Mouse (Mus musculus) heart, embryonic 14.5 days (tissue): Measurements from ENCODE around the gene Ylpm1. TPM values are rescaled to one million over a fixed set of nuclear protein-coding genes. Genes with fewer than 3 reads are reported as not detected.
A peak's percentile ranks its signal among the peaks of the same experiment; 100 is the strongest.

ENCODE experiments used
- ATAC-seq: fragments of 200-750 bp; cut with Nextera tagmentation; 2 replicates; pipeline ENCODE4 v1.8.0; 2017; ENCODE audit warnings: low read depth, moderate TSS enrichment; ENCODE audit not compliant: insufficient number of reproducible peaks, insufficient read depth, low FRiP score
- H3K27ac ChIP-seq, 2 experiments: fragments of 200-500 bp in 1 of 2; fragments of 300-500 bp in 1 of 2; sonication (generic) in 1 of 2; replicated peaks in 1 of 2; 2 replicates each; pipeline ENCODE4 v1.5.1; 2012 to 2014; ENCODE audit warnings: low read depth in 2 of 2, low read length in 2 of 2, control low read depth in 1 of 2, mild to moderate bottlenecking in 1 of 2, mixed read lengths in 1 of 2; ENCODE audit not compliant: control insufficient read depth in 1 of 2, insufficient read depth in 1 of 2
- H3K27me3 ChIP-seq: fragments of 300-500 bp; sonication (generic); 2 replicates; pipeline ENCODE4 v1.6.1; 2014; ENCODE audit warnings: mild to moderate bottlenecking, low read length, control low read depth; ENCODE audit not compliant: control insufficient read depth, insufficient read depth
- H3K36me3 ChIP-seq: fragments of 300-500 bp; sonication (generic); 2 replicates; pipeline ENCODE4 v1.6.1; 2014; ENCODE audit warnings: mild to moderate bottlenecking, control low read depth, low read length, mixed read lengths; ENCODE audit not compliant: control insufficient read depth, insufficient read depth
- H3K4me1 ChIP-seq, 2 experiments: fragments of 200-500 bp in 1 of 2; fragments of 300-500 bp in 1 of 2; sonication (generic) in 1 of 2; 2 replicates each; pipeline ENCODE4 v1.6.1; 2012 to 2014; ENCODE audit warnings: low read length in 2 of 2, control low read depth in 1 of 2, mixed read lengths in 1 of 2; ENCODE audit not compliant: control insufficient read depth in 2 of 2, insufficient read depth in 2 of 2
- H3K4me2 ChIP-seq: fragments of 300-500 bp; sonication (generic); 2 replicates; pipeline ENCODE4 v1.6.1; 2014; ENCODE audit warnings: mild to moderate bottlenecking, low read length
- H3K4me3 ChIP-seq, 2 experiments: fragments of 200-500 bp in 1 of 2; fragments of 300-500 bp in 1 of 2; sonication (generic) in 1 of 2; 2 replicates each; pipeline ENCODE4 v1.5.1; 2012 to 2014; ENCODE audit warnings: low read length in 2 of 2, mild to moderate bottlenecking in 2 of 2, control low read depth in 1 of 2, low read depth in 1 of 2, moderate library complexity in 1 of 2; ENCODE audit not compliant: control insufficient read depth in 1 of 2, insufficient read depth in 1 of 2
- H3K9ac ChIP-seq: fragments of 300-500 bp; sonication (generic); 2 replicates; pipeline ENCODE4 v1.6.1; 2014; ENCODE audit warnings: mild to moderate bottlenecking, low read length
- H3K9me3 ChIP-seq: fragments of 300-500 bp; sonication (generic); 2 replicates; pipeline ENCODE4 v1.6.1; 2016; ENCODE audit warnings: low read length, control low read depth; ENCODE audit not compliant: control insufficient read depth
- WGBS: fragments of 180-500 bp; shearing (Covaris S2); extraction: QIAGEN DNeasy Blood & Tissue Kit; methylation state at CpG from one replicate; pipeline ENCODE4 v1.1.7; 2014; 5-methylcytosine and 5-hydroxymethylcytosine counted together
- polyA plus RNA-seq: library from polyadenylated mRNA; unstranded; fragments of >200 nt; fragmentation: Nextera tagmentation; extraction: Ambion mirVana; gene quantifications from 2 replicates; pipeline ENCODE4 v1.2.1, GENCODE M21; 2014

The Ylpm1 gene
- polyA plus RNA-seq, 1 experiment from 2014 or later = 27.1 TPM

DNA sequence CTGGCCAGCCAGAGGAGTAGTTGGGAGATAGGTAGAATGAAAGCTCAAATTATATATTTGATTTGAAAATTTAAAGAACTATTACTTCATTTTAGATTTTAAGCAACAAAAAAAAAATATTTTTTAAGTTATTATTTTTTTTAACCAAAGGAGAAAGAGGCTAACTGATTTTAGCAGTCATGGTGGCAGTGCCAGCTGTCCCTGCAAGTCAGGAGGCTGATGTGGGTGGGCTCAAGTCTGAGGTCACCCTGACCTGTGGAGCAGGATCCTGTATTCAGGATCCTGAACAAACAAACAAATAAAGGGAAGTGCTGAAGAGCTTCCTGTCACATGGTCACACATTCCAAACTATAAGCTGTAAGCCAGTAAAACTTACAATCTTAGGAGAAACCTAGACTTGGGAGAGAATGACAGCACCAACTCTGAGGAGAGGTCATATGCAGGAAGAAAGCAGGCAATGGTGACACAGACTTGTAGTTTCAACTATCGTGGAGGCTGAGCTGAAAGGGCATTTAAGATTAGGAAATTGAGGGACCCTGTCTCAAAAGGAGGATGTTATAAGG, 37.2 kb upstream of the Ylpm1 start:
- Histone ChIP-seq H3K4me2 (no peak overlapping the region), H3K36me3 (peaks cover 15% of the 10 kb centered on the region)

DNA sequence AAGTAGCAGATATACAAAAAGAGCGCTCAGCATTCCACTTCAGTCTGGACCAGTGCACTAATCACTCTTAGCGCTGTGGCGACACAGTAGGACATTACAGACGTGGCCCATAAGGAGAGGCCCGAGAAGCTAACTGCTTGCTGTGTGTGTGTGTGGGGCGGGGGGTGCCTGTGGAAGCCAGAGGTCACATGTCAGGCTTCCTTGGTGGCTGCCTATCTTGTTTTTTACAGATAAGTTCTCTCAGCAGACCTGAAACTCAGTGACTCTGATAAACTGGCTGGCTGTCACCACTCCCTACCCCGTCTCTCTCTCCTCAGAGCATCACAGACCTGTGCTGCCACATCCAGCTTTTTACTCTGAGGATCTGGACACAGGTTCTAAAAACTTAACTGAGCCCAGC, 33.5 kb upstream of the Ylpm1 start:
- peaks cover 4 to 16% of the 10 kb centered on the region in 2 experiments for H3K4me1 ChIP-seq
- peak overlapping the region; percentile 47 for H3K9ac ChIP-seq
- H3K27ac ChIP-seq = peak overlapping the region; percentile 59 to 70
- peak; percentile 68 for ATAC-seq
- H3K36me3 ChIP-seq = peaks cover 20% of the 10 kb centered on the region
- H3K27me3 ChIP-seq = no peaks in the 10 kb centered on the region
- no peak overlapping the region for H3K4me3 ChIP-seq
- 17% methylated on average over 7 of the region's 7 CpGs for WGBS
- no peaks in the 10 kb centered on the region for H3K9me3 ChIP-seq
- peak overlapping the region; percentile 42 for H3K4me2 ChIP-seq

More for the DNA sequence above, 37.2 kb upstream of the Ylpm1 start:
- 67% methylated on average over 1 of the region's 1 CpGs for WGBS
- no peaks in the 10 kb centered on the region for H3K9me3 ChIP-seq
- H3K27me3 ChIP-seq = no peaks in the 10 kb centered on the region
- no peak overlapping the region for H3K9ac ChIP-seq
- ATAC-seq = no peak
- no peak overlapping the region for H3K27ac ChIP-seq
- H3K4me1 ChIP-seq = peaks cover 4 to 16% of the 10 kb centered on the region in 2 experiments
- H3K4me3 ChIP-seq = no peak overlapping the region

DNA sequence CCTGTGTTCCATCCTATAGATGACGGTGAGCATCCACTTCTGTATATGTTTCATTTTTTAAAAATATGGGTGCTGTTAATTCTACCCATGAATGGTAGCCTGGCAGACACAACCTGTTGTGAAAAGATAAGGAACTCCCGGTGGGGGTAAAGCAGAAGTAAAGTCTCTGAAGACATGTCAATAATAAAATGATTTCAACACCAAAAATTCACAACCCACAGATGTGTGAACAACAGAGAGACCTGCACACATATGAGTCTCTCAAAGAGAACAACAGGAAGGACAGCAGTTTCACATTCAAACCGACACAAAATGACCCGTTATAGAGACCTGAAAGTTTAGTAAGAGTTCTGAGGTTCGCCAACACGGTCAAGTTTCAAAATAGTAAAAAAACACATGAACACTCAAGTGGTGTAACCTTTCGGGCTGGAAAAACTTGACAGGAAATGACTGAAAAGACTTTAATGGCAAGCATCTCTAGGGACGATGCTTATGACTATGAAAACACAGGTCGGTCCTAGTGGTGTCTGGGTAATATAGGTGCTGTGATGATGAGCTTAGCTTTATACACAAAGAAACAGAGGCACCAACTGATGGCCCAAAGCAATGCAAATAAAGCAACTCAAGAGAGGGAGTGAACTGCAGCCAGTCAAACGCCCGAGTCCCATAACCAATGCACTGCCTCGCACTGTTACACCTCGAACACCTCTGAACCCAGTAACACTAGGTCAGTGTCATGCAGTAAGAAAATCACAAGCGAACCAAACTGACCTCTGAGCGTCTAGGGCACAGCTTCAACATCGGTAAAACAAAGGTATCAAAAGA, 27.1 kb upstream of the Ylpm1 start:
- Histone ChIP-seq H3K9ac (peak overlapping the region; percentile 82; the same call in 1 of the 2 replicates), H3K9me3 (no peaks in the 10 kb centered on the region), H3K4me1 (peaks cover 2 to 12% of the 10 kb centered on the region in 2 experiments; a peak in 3 of 4 replicates), H3K36me3 (peaks cover 26% of the 10 kb centered on the region), H3K27ac (no peak overlapping the region), H3K4me3 (peak overlapping the region in 1 of 2 experiments; percentile 74; a peak in 1 of 4 replicates), H3K4me2 (peak overlapping the region; percentile 95), H3K27me3 (no peaks in the 10 kb centered on the region)
- WGBS = 76% methylated on average over 16 of the region's 16 CpGs
- no peak for ATAC-seq

DNA sequence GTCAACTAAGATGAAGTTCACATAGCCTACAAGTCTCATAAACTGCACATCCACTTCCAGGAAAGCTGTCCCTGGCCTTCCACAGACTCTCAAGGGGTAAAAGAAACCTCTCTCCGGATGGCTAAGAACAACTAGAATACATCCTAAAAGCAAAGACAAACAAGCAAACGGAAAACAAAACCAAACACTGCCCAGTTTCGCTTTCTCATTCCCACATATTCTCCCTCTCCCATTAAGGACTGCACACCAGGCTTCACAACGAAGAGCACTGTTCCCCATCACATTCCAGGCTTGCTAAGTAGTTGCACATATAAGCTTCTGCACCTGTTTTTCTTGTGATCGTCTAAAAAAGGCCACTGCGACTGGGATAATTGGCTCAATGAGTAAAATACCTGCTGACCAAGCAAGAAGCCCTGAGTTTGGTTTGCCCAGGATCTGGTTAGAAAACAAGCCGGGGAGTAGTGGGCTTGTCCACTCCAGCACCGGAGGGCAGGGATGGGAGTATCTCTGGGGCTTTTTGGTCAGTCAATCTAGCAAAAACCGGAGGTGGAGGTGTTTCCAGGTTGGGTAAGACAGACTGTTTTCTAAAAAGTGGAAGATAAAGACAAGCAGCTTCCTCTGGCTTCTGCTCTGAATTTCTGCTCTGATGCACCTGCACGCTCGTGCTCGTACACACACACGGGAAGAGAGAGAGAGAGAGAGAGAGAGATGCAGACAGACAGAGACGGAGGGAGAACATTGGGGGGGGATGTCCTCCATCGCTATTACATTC, 26.3 kb upstream of the Ylpm1 start:
- H3K27me3 ChIP-seq = no peaks in the 10 kb centered on the region
- peak overlapping the region; percentile 82 for H3K9ac ChIP-seq
- no peak overlapping the region for H3K27ac ChIP-seq
- no peak for ATAC-seq
- peaks cover 30% of the 10 kb centered on the region for H3K36me3 ChIP-seq
- H3K9me3 ChIP-seq = no peaks in the 10 kb centered on the region
- peak overlapping the region; percentile 74 to 98 for H3K4me3 ChIP-seq
- WGBS = 22% methylated on average over 15 of the region's 15 CpGs
- H3K4me1 ChIP-seq = peaks cover 2 to 12% of the 10 kb centered on the region in 2 experiments; a peak in 3 of 4 replicates
- peak overlapping the region; percentile 95 for H3K4me2 ChIP-seq

DNA sequence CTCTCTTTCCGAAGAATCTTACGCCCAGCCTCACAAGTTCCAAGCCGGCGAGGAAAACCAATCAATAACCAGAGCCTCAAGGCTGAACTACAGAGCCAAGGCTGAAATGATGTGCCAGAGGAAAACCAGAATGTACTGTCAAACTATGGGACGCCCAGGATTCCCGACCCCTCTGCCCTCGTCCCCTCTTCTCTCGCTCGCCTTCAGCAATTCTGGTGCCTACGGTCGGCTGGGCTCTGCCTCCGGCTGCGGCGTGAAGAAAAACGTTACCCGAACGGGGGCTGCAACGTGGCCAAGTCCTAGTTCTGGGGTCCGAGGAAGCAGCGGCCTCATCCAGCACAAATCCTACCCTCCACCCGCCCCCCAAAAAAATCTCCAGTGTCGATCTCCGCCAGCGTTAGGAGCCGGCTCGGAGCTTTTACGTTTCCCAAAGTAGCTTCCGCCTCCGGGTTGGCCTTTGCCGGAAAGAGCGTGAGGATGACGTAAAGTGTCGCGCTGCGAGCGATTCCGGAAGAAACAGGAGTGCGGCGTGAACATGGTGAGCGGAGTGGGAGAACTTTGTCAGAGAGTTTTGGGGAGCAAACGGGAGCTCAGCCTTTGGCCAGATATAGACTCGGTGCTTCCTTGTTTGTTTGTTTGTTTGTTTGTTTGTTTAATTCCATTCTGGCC, 25.6 kb upstream of the Ylpm1 start, which contains the start of the genes Fcf1 and Arel1:
Fcf1 (plus strand) TSS at position 470 of the 669 bp plus-strand sequence.
Arel1 (minus strand) TSS at position 473 of the 669 bp plus-strand sequence.
- Histone ChIP-seq H3K27me3 (no peaks in the 10 kb centered on the region), H3K36me3 (peaks cover 31% of the 10 kb centered on the region), H3K4me2 (peak within 1 kb of the TSS; percentile 95), H3K4me3 (peak within 1 kb of the TSS; percentile 74 to 98), H3K4me1 (peaks cover 2 to 12% of the 10 kb centered on the region in 2 experiments; a peak in 3 of 4 replicates), H3K27ac (no peak within 1 kb of the TSS), H3K9me3 (no peaks in the 10 kb centered on the region), H3K9ac (peak within 1 kb of the TSS; percentile 82)
- WGBS = under 1% methylated on average over 42 of the region's 42 CpGs
- peak; percentile 54; the same call in 1 of the 2 replicates for ATAC-seq

DNA sequence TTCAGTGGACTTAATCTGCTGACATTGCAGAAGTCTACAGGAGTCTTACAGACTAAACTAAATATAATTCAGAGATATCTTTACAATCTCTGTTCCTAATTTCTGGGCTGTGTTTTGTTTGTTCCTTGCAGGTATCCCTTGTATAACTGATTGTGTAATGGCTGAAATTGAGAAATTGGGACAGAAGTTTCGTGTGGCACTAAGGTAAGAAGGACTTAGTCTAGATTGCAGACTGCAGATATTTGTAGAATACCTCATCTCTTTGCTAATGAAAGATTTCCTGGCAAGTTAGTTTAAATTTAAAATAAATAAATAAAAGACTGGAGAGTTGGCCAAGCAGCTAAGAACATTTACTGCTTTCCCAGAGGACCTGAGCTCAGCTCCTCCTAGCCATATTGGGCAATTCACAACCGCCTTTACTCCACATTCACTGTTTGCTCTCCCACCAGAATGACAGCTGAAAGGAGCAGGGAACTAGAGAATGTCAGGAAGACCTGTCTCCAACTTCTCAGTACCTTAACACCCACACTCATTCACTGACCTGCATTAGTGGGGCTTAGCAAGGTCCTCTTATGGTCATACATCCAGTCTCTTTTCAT, 16.8 kb upstream of the Ylpm1 start:
- no peak overlapping the region for H3K4me3 ChIP-seq
- peaks cover 98% of the 10 kb centered on the region for H3K36me3 ChIP-seq
- H3K27me3 ChIP-seq = no peaks in the 10 kb centered on the region
- no peak overlapping the region for H3K9ac ChIP-seq
- no peak overlapping the region for H3K27ac ChIP-seq
- H3K9me3 ChIP-seq = no peaks in the 10 kb centered on the region
- H3K4me2 ChIP-seq = no peak overlapping the region
- 92% methylated on average over 2 of the region's 2 CpGs for WGBS
- H3K4me1 ChIP-seq = no peaks in the 10 kb centered on the region
- no peak for ATAC-seq
